Mouse (Mus musculus): Measurements from ENCODE around the gene Urod. TPM values are rescaled to one million over a fixed set of nuclear protein-coding genes. Genes with fewer than 3 reads are reported as not detected.
A peak's percentile ranks its signal among the peaks of the same experiment; 100 is the strongest.

Urod gene
- polyA plus RNA-seq, 1 experiment from 2014 or later, result 70.3 TPM

DNA sequence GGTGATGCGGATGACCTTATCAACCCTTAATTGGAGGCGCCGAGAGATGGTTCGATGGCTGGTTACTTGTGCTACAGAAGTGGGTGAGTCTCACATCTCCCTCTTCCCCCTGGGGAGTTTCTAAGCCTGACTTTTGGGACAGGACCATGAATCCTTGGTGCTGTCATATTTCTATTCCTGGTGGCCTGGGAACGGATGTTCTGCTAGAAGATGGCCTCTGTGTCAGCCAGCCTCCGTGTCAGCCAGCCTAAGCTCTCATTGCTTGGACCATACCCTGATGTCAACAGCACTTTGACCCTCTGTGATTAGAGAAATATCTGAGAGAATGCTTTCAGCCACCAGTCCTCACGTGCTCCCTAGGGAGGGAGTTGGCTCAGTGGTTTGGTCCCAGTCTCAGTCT, 8.5 kb downstream of the Urod start:
- no peak overlapping the region for H3K9ac ChIP-seq (ENCODE audit: low read length)
- DNase-seq (ENCODE audit: low spot score) (no peak), ATAC-seq (no peak)
- no peak overlapping the region for H3K4me3 ChIP-seq (ENCODE audit: low read depth, low read length)
- H3K9me3 ChIP-seq (replicated peaks; ENCODE audit: control insufficient read depth, low read length), result no peaks in the 10 kb centered on the region
- peaks cover 76% of the 10 kb centered on the region for H3K36me3 ChIP-seq (ENCODE audit: control insufficient read depth, insufficient read depth, low read length)
- H3K4me2 ChIP-seq (ENCODE audit: low read length), result no peak overlapping the region
- WGBS, result 93% methylated on average over 7 of the region's 7 CpGs
- H3K4me1 ChIP-seq (ENCODE audit: control insufficient read depth, insufficient read depth, low read length), result no peaks in the 10 kb centered on the region
- no peaks in the 10 kb centered on the region for H3K27me3 ChIP-seq (replicated peaks; ENCODE audit: control insufficient read depth, insufficient read depth, low read length)
- no peak overlapping the region for H3K27ac ChIP-seq (ENCODE audit: low read depth, low read length)

DNA sequence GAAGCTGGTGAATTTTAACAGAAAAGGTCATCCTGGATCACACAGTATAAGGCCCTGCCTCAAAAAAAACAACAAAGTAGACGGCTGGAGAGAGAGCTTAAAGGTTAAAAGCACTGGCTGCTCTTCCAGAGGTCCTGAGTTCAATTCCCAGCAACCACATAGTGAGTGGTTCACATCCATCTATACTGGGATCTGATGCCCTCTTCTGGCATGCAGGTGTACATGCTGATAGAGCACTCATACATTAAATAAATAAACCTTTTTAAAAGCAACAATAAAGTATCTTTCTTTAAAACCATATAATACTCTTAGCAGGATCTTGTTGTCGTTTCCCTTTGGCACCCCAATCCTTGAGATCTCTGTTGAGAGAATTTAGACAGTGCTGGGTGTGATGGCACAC, 17.7 kb downstream of the Urod start:
- no peak overlapping the region for H3K4me2 ChIP-seq (ENCODE audit: low read length)
- ATAC-seq, result no peak
- H3K9ac ChIP-seq (ENCODE audit: low read length), result no peak overlapping the region
- no peaks in the 10 kb centered on the region for H3K9me3 ChIP-seq (replicated peaks; ENCODE audit: control insufficient read depth, low read length)
- H3K27ac ChIP-seq (ENCODE audit: low read depth, low read length), result no peak overlapping the region
- no peaks in the 10 kb centered on the region for H3K4me1 ChIP-seq (ENCODE audit: control insufficient read depth, insufficient read depth, low read length)
- DNase-seq (ENCODE audit: low spot score), result no peak
- H3K36me3 ChIP-seq (ENCODE audit: control insufficient read depth, insufficient read depth, low read length), result peaks cover 69% of the 10 kb centered on the region
- 81% methylated on average over 2 of the region's 2 CpGs for WGBS
- no peaks in the 10 kb centered on the region for H3K27me3 ChIP-seq (replicated peaks; ENCODE audit: control insufficient read depth, insufficient read depth, low read length)
- no peak overlapping the region for H3K4me3 ChIP-seq (ENCODE audit: low read depth, low read length)

GRCm38 (mm10) chr4:116954951-116955350, 39.3 kb downstream of the Urod start:
- no peak overlapping the region for H3K27ac ChIP-seq (ENCODE audit: low read depth, low read length)
- no peak overlapping the region for H3K4me3 ChIP-seq (ENCODE audit: low read depth, low read length)
- H3K27me3 ChIP-seq (replicated peaks; ENCODE audit: control insufficient read depth, insufficient read depth, low read length), result no peaks in the 10 kb centered on the region
- no peak for DNase-seq (ENCODE audit: low spot score)
- no peaks in the 10 kb centered on the region for H3K9me3 ChIP-seq (replicated peaks; ENCODE audit: control insufficient read depth, low read length)
- peaks cover 8% of the 10 kb centered on the region; the same call in 1 of the 2 replicates for H3K36me3 ChIP-seq (ENCODE audit: control insufficient read depth, insufficient read depth, low read length)
- no peak for ATAC-seq
- no peak overlapping the region for H3K4me2 ChIP-seq (ENCODE audit: low read length)
- no peaks in the 10 kb centered on the region for H3K4me1 ChIP-seq (ENCODE audit: control insufficient read depth, insufficient read depth, low read length)
- no peak overlapping the region for H3K9ac ChIP-seq (ENCODE audit: low read length)
- WGBS, result 90% methylated on average over 7 of the region's 7 CpGs

DNA sequence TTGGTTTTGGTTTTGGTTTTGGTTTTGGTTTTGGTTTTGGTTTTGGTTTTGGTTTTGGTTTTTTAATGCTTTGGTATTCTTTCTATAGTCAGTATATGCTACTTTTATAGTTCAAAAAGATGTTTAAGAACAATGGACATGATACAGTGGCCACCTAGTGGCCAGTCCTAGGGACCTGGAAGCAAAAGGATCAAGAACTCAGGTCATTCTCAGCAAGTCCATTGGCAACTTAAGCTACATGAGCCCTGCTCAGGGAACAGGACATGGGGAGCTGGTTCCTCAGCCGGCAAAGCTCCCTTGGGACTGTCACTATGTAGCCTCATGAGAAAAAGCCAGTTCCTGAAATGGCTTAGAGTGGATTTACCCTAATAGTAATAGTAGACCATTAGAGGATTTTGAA, 42.6 kb downstream of the Urod start:
- H3K4me3 ChIP-seq (ENCODE audit: low read depth, low read length), result no peak overlapping the region
- ATAC-seq (no peak), DNase-seq (ENCODE audit: low spot score) (peak; percentile 27)
- no peak overlapping the region for H3K4me2 ChIP-seq (ENCODE audit: low read length)
- no peaks in the 10 kb centered on the region for H3K9me3 ChIP-seq (replicated peaks; ENCODE audit: control insufficient read depth, low read length)
- H3K4me1 ChIP-seq (ENCODE audit: control insufficient read depth, insufficient read depth, low read length), result no peaks in the 10 kb centered on the region
- H3K36me3 ChIP-seq (ENCODE audit: control insufficient read depth, insufficient read depth, low read length), result peaks cover 8% of the 10 kb centered on the region; the same call in 1 of the 2 replicates
- H3K27ac ChIP-seq (ENCODE audit: low read depth, low read length), result no peak overlapping the region
- no peak overlapping the region for H3K9ac ChIP-seq (ENCODE audit: low read length)
- WGBS, result 47% methylated on average over 1 of the region's 1 CpGs
- no peaks in the 10 kb centered on the region for H3K27me3 ChIP-seq (replicated peaks; ENCODE audit: control insufficient read depth, insufficient read depth, low read length)

DNA sequence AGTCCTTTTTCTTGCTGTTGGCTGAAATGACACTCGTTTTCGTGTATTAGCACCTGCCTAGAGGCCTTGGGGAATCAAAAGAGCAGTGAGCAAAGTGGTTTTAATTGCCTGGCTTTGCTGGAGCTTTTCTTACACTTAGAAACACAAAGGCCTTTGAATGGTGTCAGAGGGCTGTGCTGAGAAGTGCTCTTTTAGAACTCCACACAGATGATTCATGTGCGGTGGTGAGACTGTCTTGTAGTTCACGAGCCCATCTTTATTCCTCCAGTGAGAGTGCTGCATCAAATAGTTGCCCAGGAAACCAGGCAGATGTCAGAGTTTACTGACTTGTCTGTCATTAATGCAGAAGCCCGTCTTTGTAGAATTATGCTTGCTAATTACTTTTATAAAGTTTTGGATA, 50.2 kb downstream of the Urod start:
- H3K9me3 ChIP-seq (replicated peaks; ENCODE audit: control insufficient read depth, low read length), result no peaks in the 10 kb centered on the region
- H3K36me3 ChIP-seq (ENCODE audit: control insufficient read depth, insufficient read depth, low read length), result no peaks in the 10 kb centered on the region
- H3K27me3 ChIP-seq (replicated peaks; ENCODE audit: control insufficient read depth, insufficient read depth, low read length), result no peaks in the 10 kb centered on the region
- H3K4me2 ChIP-seq (ENCODE audit: low read length), result no peak overlapping the region
- H3K4me1 ChIP-seq (ENCODE audit: control insufficient read depth, insufficient read depth, low read length), result peaks cover 21% of the 10 kb centered on the region
- peak overlapping the region; percentile 72 for H3K27ac ChIP-seq (ENCODE audit: low read depth, low read length)
- ATAC-seq, result peak; percentile 72
- H3K4me3 ChIP-seq (ENCODE audit: low read depth, low read length), result no peak overlapping the region
- WGBS, result 3% methylated on average over 5 of the region's 5 CpGs
- 0 out of 2 replicates have a peak overlapping the region, but pooled peaks have one; percentile 13 for H3K9ac ChIP-seq (ENCODE audit: low read length)
- DNase-seq (ENCODE audit: low spot score), result peak; percentile 74

GRCm38 (mm10) chr4:116942695-116943094, 51.5 kb downstream of the Urod start:
- no peaks in the 10 kb centered on the region for H3K9me3 ChIP-seq (replicated peaks; ENCODE audit: control insufficient read depth, low read length)
- WGBS, result 38% methylated on average over 2 of the region's 2 CpGs
- H3K27me3 ChIP-seq (replicated peaks; ENCODE audit: control insufficient read depth, insufficient read depth, low read length), result no peaks in the 10 kb centered on the region
- ATAC-seq (peak; percentile 73), DNase-seq (ENCODE audit: low spot score) (peak; percentile 34)
- H3K36me3 ChIP-seq (ENCODE audit: control insufficient read depth, insufficient read depth, low read length), result no peaks in the 10 kb centered on the region
- no peak overlapping the region for H3K4me2 ChIP-seq (ENCODE audit: low read length)
- no peak overlapping the region for H3K4me3 ChIP-seq (ENCODE audit: low read depth, low read length)
- H3K9ac ChIP-seq (ENCODE audit: low read length), result no peak overlapping the region
- H3K4me1 ChIP-seq (ENCODE audit: control insufficient read depth, insufficient read depth, low read length), result peaks cover 21% of the 10 kb centered on the region
- H3K27ac ChIP-seq (ENCODE audit: low read depth, low read length), result peak overlapping the region; percentile 44; the same call in 1 of the 2 replicates

Other genes with a start within 250 kb of the Urod start
- 34.0 and 34.5 TPM in 2 replicates for gene Toe1, start 186.8 kb downstream of the Urod start, polyA plus RNA-seq (2014; fragmentation: Nextera tagmentation; extraction: Ambion mirVana)
- gene Mutyh, start 186.7 kb downstream of the Urod start, polyA plus RNA-seq (2014; fragmentation: Nextera tagmentation; extraction: Ambion mirVana), result 8.0 and 8.9 TPM in 2 replicates
- gene Hpdl, start 172.7 kb downstream of the Urod start, polyA plus RNA-seq (2014; fragmentation: Nextera tagmentation; extraction: Ambion mirVana), result 0.77 and 0.78 TPM in 2 replicates
- 8.5 and 11.1 TPM in 2 replicates for gene Zswim5, start 117.0 kb downstream of the Urod start, polyA plus RNA-seq (2014; fragmentation: Nextera tagmentation; extraction: Ambion mirVana)
- gene Hectd3, start 904 bp upstream of the Urod start, polyA plus RNA-seq (2014; fragmentation: Nextera tagmentation; extraction: Ambion mirVana), result 13.1 and 15.3 TPM in 2 replicates
- 47.5 and 51.4 TPM in 2 replicates for gene Eif2b3, start 25.0 kb upstream of the Urod start, polyA plus RNA-seq (2014; fragmentation: Nextera tagmentation; extraction: Ambion mirVana)
- 2.4 and 3.4 TPM in 2 replicates for gene Ptch2, start 101.7 kb upstream of the Urod start, polyA plus RNA-seq (2014; fragmentation: Nextera tagmentation; extraction: Ambion mirVana)
- 2.2 and 2.5 TPM in 2 replicates for gene Btbd19, start 131.3 kb upstream of the Urod start, polyA plus RNA-seq (2014; fragmentation: Nextera tagmentation; extraction: Ambion mirVana)
- 0.25 and 0.32 TPM in 2 replicates for gene Tctex1d4, start 132.4 kb upstream of the Urod start, polyA plus RNA-seq (2014; fragmentation: Nextera tagmentation; extraction: Ambion mirVana)
- gene Plk3, start 139.6 kb upstream of the Urod start, polyA plus RNA-seq (2014; fragmentation: Nextera tagmentation; extraction: Ambion mirVana), result 7.0 and 7.1 TPM in 2 replicates
- 621 and 797 TPM in 2 replicates for gene Rps8, start 161.8 kb upstream of the Urod start, polyA plus RNA-seq (2014; fragmentation: Nextera tagmentation; extraction: Ambion mirVana)
- gene Kif2c, start 188.2 kb upstream of the Urod start, polyA plus RNA-seq (2014; fragmentation: Nextera tagmentation; extraction: Ambion mirVana), result 38.5 and 38.6 TPM in 2 replicates

All from forebrain, embryonic 14.5 days (tissue).